Mouse (Mus musculus) T-cell, adult 2 months (primary cell): ENCODE results near the gene Lilrb4a.
"Not testable (repeated sequence)": the region's sequence is repeated elsewhere in the genome, so short reads cannot be mapped to it uniquely, and the experiment has no call there.

Source experiments
- DNase-seq: peaks from one replicate; pipeline ENCODE4 v3.0.0; 2022; ENCODE audit warnings: low spot score

The Lilrb4a gene

GRCm38 (mm10) chr10:51490691-51491090 lies at the start of gene Lilrb4a:
Gene Lilrb4a, plus strand, starts transcription at chr10:51490956.
- not testable (repeated sequence) for DNase-seq

DNA sequence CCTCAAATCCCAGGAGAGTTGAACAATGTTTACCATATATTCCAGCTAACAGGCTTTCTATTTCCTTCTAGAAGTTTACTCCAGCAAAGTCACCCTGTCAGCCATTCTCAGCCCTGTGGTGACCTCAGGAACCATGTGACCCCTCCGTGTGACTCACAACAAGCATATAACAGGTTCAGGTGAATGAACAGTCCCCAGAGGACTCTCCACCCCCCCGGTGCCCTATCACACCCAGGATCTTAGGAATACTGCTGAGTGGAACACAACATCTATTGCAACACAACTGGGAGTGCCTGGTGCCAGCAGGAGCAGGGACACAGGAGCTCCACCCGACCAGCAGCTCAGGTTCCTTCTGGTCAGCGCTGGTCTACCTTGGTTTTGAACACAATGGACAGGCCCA lies 39.1 kb upstream of the Lilrb4a start:
- no peak for DNase-seq

- DNase-seq, result no peak
Measured at GRCm38 (mm10) chr10:51453616-51454298, 37.0 kb upstream of the Lilrb4a start.

GRCm38 (mm10) chr10:51454365-51454764 lies 36.4 kb upstream of the Lilrb4a start:
- no peak for DNase-seq

GRCm38 (mm10) chr10:51455762-51456161 lies 35.0 kb upstream of the Lilrb4a start:
- DNase-seq, result no peak

DNA sequence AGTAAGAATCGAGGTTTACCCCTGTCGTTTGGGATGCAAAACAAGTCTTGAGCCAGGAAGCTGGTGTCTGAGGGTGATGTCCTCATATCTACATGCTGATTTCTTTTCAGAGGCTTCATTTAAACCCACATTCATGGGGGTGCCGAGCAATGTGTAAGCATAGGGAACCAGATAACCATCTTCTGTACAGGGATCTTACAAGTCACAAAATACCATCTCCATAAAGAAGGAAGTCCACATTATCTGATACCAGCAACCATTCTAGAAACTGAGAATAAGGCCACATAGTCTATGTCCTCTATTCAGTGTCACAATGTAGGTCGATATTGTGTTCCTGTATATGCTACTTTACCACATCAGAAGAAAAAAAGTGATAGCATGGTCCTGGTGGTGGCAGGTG lies 34.4 kb upstream of the Lilrb4a start:
- DNase-seq, result no peak

GRCm38 (mm10) chr10:51463800-51464199 lies 27.0 kb upstream of the Lilrb4a start:
- DNase-seq, result not testable (repeated sequence)

DNA sequence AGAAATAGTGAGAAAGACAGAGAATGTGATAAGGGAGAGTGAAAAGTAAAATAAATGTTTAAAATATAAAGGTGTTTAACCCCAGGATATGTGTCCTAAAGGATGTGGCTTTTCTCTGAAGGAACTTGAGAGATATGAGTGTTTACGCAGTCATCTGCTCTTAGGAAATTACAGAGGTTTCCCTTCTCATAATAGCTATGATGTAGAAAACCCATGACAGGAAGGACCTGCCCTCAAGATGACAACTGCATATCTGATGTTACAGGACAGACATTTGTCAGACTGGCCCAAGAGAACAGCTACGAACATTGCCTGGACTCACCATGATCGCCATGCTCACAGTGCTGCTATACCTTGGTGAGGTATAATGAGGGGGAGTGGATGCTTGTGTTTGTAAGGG lies 10.4 kb upstream of the Lilrb4a start, which contains the start of the genes Gm49339 and Lilr4b:
Gm49339 (plus strand) TSS at position 216 of the 400 bp plus-strand sequence.
Lilr4b (plus strand) TSS at position 236 of the 400 bp plus-strand sequence.
- DNase-seq, result not testable (repeated sequence)

- no peak for DNase-seq
Measured at GRCm38 (mm10) chr10:51520021-51520420, 29.3 kb downstream of the Lilrb4a start.

DNA sequence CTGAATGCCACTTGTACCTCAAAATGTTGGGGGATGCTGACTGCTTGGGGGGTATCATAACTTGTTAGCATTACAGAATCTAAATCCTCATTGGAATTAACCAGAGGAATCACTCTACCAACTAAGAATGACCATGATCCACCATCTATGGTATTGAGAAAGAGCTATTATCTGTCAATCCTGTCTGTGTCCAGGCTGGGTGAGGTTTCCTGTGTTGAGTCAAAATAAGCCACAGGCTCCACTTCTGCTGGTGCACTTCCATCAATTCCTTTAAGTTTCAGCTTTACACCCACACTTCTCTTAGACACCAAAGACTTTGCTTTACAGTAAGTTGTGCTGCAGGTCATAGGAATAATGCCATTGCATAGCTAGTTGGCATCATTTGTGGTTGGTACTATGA lies 30.7 kb downstream of the Lilrb4a start:
- DNase-seq, result no peak

DNA sequence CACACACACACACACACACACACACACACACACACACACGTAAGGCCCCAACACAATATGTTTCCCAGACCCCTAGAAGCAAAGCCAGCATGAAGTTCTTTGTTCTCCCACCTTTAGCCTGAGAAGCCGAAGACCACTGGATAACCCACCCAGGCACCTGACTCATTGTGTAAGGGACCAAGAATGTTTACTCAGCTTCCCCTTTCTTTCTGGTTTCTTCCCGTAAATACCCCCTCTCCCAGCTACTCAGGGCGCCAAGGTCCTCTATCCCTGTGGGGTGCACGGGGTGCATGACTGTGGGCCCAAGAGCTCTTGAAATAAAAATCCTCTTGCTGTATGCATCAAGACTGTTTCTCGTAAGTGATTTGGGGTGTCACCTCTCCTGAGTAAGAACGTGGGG lies 35.3 kb downstream of the Lilrb4a start:
- no peak for DNase-seq

DNA sequence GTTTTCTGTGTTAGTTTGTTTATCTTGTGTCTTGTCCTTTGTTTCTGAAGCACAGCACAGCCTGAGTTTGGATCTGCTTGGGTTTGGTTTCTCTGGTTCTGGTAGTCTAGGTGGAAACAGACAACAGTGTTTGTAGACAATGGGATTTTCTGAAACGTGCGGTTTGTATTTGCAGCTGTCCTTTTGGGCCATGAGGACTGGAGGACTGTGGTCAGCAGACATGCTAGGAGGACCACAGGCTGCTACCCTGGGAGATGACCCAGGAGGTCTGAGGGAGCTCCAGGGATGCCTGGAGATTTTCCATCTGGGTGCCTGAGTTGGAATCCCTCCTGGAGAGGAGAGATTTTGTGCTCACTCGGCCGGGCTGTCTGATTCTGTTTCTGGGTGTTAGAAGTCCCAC lies 35.9 kb downstream of the Lilrb4a start:
- DNase-seq, result no peak

DNA sequence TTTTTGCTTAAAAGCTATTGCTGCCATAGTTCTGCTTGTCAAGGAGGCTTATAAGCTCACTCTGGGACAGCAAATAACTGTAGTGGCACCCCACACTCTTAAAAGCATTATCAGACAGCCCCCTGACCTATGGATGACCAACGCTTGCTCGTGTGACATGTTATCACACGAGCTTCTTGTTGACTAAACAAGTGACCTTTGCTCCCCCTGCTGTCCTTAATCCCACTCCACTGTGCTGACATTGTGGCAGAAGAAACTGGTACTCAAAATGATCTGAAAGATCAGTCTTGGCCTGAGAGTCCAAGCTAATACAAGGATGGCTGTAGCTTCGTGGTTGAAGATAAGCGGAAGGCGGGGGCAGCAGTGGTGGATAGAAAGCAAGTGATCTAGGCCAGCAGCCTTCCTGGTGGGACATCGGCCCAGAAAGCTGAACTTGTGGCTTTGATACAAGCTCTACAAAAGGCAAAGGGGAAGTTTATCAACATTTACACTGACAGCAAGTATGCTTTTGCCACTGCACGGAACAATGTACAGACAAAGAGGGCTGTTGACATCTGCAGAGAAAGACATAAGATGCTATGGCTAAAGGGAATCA lies 38.2 kb downstream of the Lilrb4a start:
- no peak for DNase-seq

- DNase-seq, result no peak
Measured at GRCm38 (mm10) chr10:51529497-51529896, 38.7 kb downstream of the Lilrb4a start.

DNA sequence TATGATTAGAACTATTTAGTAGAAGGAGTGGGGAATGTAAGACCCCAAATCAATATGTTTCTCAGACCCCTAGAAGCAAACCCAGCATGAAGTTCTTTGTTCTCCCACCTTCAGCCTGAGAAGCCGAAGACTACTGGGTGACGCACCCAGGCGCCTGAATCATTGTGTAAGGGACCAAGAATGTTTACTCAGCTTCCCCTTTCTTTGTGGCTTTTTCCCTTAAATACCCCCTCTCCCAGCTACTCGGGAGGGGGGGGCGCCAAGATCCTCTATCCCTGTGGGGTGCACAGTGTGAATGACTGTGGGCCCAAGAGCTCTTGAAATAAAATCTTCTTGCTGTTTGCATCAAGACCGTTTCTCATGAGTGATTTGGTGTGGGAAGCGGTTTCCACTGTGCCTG lies 40.1 kb downstream of the Lilrb4a start:
- DNase-seq, result no peak
